Mouse (Mus musculus) heart, postnatal 0 days (tissue): ENCODE data around the gene Gm10645. TPM values are rescaled to one million over a fixed set of nuclear protein-coding genes. Genes with fewer than 3 reads are reported as not detected.

Experiments used
- ATAC-seq: fragments of 200-750 bp; cut with Nextera tagmentation; 2 replicates; pipeline ENCODE4 v1.8.0; 2017; ENCODE audit warnings: low read depth, moderate number of reproducible peaks, moderate library complexity; ENCODE audit not compliant: insufficient read depth
- DNase-seq: peaks from one replicate; pipeline ENCODE4 v3.0.0-alpha.2; 2016; ENCODE audit warnings: low spot score
- H3K27ac ChIP-seq: fragments of 300-500 bp; sonication (generic); 2 replicates; pipeline ENCODE4 v1.5.1; 2014; ENCODE audit warnings: low read depth, mild to moderate bottlenecking
- H3K27me3 ChIP-seq: fragments of 300-500 bp; sonication (generic); 2 replicates; pipeline ENCODE4 v1.6.1; 2014; ENCODE audit warnings: low read length, mixed read lengths; ENCODE audit not compliant: control insufficient read depth, insufficient read depth
- H3K36me3 ChIP-seq: fragments of 300-500 bp; sonication (generic); replicated peaks from 2 replicates; pipeline ENCODE4 v1.6.1; 2014; ENCODE audit warnings: low read length, mixed read lengths; ENCODE audit not compliant: control insufficient read depth, insufficient read depth
- H3K4me1 ChIP-seq: fragments of 300-500 bp; sonication (generic); 2 replicates; pipeline ENCODE4 v1.6.1; 2014; ENCODE audit warnings: antibody characterized with exemption; ENCODE audit not compliant: control insufficient read depth, insufficient read depth
- H3K4me2 ChIP-seq: fragments of 300-500 bp; sonication (generic); 2 replicates; pipeline ENCODE4 v1.6.1; 2014; ENCODE audit warnings: low read depth, mild to moderate bottlenecking, low read length, moderate library complexity
- H3K4me3 ChIP-seq: fragments of 300-500 bp; sonication (generic); 2 replicates; pipeline ENCODE4 v1.5.1; 2014; ENCODE audit warnings: low read depth, low read length
- H3K9ac ChIP-seq: fragments of 300-500 bp; sonication (generic); replicated peaks from 2 replicates; pipeline ENCODE4 v1.6.1; 2014; ENCODE audit warnings: low read depth, low read length, mixed read lengths
- H3K9me3 ChIP-seq: fragments of 300-500 bp; sonication (generic); replicated peaks from 2 replicates; pipeline ENCODE4 v1.6.1; 2016; ENCODE audit warnings: low read length; ENCODE audit not compliant: control insufficient read depth
- CTCF ChIP-seq: IDR thresholded peaks from 2 replicates; pipeline ENCODE4 v1.5.1; 2016; ENCODE audit warnings: antibody characterized with exemption, control low read depth, low read depth
- EP300 ChIP-seq: IDR thresholded peaks from 2 replicates; pipeline ENCODE4 v1.6.1; 2016; ENCODE audit warnings: antibody characterized with exemption, low read depth
- WGBS: fragments of 180-500 bp; shearing (Covaris S2); extraction: QIAGEN DNeasy Blood & Tissue Kit; methylation state at CpG from one replicate; pipeline ENCODE4 v1.1.7; 2014; 5-methylcytosine and 5-hydroxymethylcytosine counted together
- polyA plus RNA-seq: library from polyadenylated mRNA; unstranded; fragments of >200 nt; fragmentation: Nextera tagmentation; extraction: Ambion mirVana; gene quantifications from 2 replicates; pipeline ENCODE4 v1.2.1, GENCODE M21; 2015
- total RNA-seq: library from RNA; depleted of rRNA; stranded (reverse); fragments of >200 nt; gene quantifications from 2 replicates; pipeline ENCODE4 v1.2.3, GENCODE M21; 2014; ENCODE audit warnings: low replicate concordance

The Gm10645 gene
- total and polyA plus RNA-seq, 2 experiments from 2014 or later, result 0.34 TPM; not detected in 1

DNA sequence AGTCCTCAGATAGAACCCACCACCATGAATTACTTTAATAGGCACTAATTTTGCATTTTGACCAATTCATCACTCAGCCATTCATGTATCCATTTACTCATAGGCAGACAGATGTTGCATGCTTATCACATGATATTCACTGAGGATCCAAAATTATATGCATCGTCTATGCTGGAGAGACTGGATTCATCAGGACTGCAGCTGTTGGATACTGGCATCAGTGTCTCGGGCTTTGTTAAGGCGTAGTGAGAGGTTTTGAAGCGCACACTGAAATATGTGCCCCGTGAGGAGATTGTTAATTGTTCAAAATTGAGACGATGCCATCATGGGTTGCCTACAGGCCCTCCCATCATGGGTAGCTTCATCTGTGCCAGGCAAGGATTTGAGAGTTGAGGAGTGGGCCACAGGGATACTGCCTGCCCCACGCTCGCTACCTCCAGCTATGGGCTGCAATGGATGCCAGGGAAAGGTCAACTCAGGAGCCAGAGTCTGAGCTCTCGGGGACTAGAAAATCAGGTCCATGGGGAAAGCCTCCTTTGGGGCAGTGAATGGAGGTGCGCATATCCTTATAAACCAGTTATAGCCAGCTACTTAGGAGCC lies 21.5 kb upstream of the Gm10645 start:
- Histone ChIP-seq H3K9ac (no peak overlapping the region), H3K4me1 (no peaks in the 10 kb centered on the region; the same call in 1 of the 2 replicates), H3K36me3 (no peaks in the 10 kb centered on the region), H3K4me3 (no peak overlapping the region), H3K9me3 (no peaks in the 10 kb centered on the region), H3K27ac (no peak overlapping the region), H3K27me3 (no peaks in the 10 kb centered on the region), H3K4me2 (no peak overlapping the region)
- TF ChIP-seq EP300 (no peak), CTCF (no peak)
- ATAC-seq (no peak), DNase-seq (no peak)
- 94% methylated on average over 10 of the region's 10 CpGs for WGBS

DNA sequence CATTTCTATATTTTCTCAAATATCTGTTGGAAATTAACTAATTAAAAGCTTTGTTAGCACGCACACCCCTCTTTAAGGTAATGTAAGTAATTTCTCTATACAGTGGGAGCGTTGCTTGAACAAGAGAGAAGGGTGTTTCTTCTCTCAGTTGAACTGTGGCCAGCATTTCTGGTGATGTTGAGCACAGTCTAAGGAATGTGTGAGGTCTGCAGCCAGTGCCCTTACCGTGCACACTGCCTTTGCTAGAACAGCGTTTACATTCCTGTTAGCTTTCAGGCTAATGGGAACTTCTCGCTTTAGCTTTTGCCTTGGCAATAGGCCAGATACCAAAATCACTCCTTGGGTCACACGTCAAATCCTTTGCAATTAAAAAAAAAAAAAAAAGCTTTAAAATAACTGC lies 20.4 kb upstream of the Gm10645 start:
- TF ChIP-seq CTCF, result no peak
- TF ChIP-seq EP300, result no peak
- H3K9me3 ChIP-seq, result no peaks in the 10 kb centered on the region
- no peaks in the 10 kb centered on the region for H3K27me3 ChIP-seq
- H3K27ac ChIP-seq, result no peak overlapping the region
- H3K4me1 ChIP-seq, result no peaks in the 10 kb centered on the region; the same call in 1 of the 2 replicates
- H3K4me2 ChIP-seq, result no peak overlapping the region
- WGBS, result 37% methylated on average over 6 of the region's 6 CpGs
- no peak overlapping the region for H3K4me3 ChIP-seq
- H3K36me3 ChIP-seq, result no peaks in the 10 kb centered on the region
- ATAC-seq (no peak), DNase-seq (no peak)
- H3K9ac ChIP-seq, result no peak overlapping the region

DNA sequence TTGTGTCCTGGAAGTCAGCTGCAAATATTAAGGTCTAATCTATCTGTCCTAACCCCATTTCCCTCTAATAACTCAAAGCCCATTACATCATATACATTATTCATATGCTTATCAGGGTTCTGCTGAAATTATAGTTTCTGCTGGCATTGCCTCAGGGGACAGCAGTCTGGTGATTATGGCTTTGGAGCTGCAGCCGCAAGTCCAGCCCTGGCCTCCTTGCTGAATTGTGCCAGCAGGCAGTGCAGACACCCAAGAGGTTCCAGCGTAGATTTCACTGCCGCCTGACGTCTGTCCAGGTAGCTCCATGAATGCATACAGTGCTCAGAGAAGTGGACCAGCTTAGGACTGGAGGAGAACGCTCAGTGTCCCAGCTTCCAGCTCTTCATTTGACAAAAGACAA lies 16.8 kb upstream of the Gm10645 start:
- TF ChIP-seq EP300, result no peak
- TF ChIP-seq CTCF, result no peak
- no peak overlapping the region for H3K27ac ChIP-seq

DNA sequence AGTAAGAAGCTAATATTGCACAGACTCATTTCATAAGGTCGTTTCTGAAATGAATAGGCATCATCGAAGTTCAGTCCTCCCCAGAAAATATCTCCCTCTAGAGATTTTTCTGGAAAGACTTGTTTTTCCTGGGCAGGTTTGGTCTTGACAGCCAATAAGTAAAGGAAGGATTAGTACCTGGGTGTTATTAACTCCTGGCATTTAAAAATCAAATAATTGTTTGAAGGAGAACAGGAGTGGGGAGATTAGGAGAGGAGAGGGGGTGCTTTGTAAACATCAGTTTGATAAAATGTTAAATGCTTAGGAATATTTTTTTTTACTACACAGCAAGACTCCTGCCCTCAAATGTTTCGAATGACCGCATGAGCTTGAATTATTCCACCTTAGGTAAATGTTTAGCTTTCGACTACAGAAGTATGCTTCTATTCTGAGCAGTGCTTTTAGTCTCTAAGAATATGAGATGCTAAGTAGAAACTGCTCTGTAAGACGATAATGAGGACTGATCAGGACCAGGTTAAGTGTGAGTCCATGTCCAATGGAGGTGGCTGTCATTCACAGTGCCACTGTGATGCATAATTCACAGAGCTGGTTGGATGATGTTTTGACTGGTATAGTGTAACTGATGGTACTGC lies 16.0 kb upstream of the Gm10645 start:
- WGBS, result 79% methylated on average over 6 of the region's 6 CpGs
- ATAC-seq, result no peak

More for the DNA sequence above, 16.8 kb upstream of the Gm10645 start:
- no peak for DNase-seq
- Histone ChIP-seq H3K27me3 (no peaks in the 10 kb centered on the region), H3K9ac (no peak overlapping the region), H3K4me1 (no peaks in the 10 kb centered on the region; the same call in 1 of the 2 replicates), H3K4me3 (no peak overlapping the region), H3K4me2 (no peak overlapping the region), H3K9me3 (no peaks in the 10 kb centered on the region), H3K36me3 (no peaks in the 10 kb centered on the region)
- ATAC-seq, result no peak
- 80% methylated on average over 5 of the region's 5 CpGs for WGBS

DNA sequence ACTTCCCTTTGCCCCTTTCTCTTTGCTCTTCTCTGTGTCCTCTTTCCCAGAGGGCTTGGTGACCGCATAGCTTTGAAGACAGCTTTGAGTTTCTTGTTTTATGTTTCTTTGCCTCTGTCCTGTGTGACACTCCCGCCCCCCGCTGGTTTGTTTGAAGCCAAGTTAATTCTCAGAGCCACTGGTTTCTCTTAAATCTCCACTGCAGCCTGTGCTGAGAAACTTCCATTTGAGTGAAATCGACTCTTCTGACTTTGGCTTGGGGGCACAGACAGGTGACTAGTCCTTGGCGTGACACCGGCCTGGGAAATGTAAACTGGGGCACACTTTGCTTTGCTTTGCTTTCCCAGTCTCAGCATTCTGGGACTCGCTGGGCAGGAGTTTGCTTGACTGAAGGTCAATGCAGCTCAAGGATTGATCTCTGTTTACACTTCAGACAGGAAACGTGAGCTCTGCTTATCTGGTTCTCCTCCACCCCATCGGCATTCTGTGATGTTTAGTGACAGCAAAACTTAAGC lies 12.3 kb upstream of the Gm10645 start:
- ATAC-seq, result peak; percentile 49; the same call in 1 of the 2 replicates
- no peaks in the 10 kb centered on the region for H3K9me3 ChIP-seq
- TF ChIP-seq CTCF (peak; percentile 50), EP300 (no peak)
- 12% methylated on average over 9 of the region's 9 CpGs for WGBS
- peak; percentile 20 for DNase-seq
- H3K9ac ChIP-seq, result no peak overlapping the region
- H3K27ac ChIP-seq, result no peak overlapping the region
- no peak overlapping the region for H3K4me3 ChIP-seq
- 0 out of 2 replicates have a peak, but pooled peaks cover 3% of the 10 kb centered on the region for H3K27me3 ChIP-seq
- no peak overlapping the region for H3K4me2 ChIP-seq
- no peaks in the 10 kb centered on the region for H3K36me3 ChIP-seq
- H3K4me1 ChIP-seq, result no peaks in the 10 kb centered on the region; the same call in 1 of the 2 replicates

More for the DNA sequence above, 16.0 kb upstream of the Gm10645 start:
- TF ChIP-seq CTCF, result no peak
- TF ChIP-seq EP300, result no peak
- Histone ChIP-seq H3K9me3 (no peaks in the 10 kb centered on the region), H3K27ac (no peak overlapping the region), H3K4me1 (no peaks in the 10 kb centered on the region; the same call in 1 of the 2 replicates), H3K9ac (no peak overlapping the region), H3K36me3 (no peaks in the 10 kb centered on the region), H3K27me3 (no peaks in the 10 kb centered on the region), H3K4me3 (no peak overlapping the region), H3K4me2 (no peak overlapping the region)
- no peak for DNase-seq
